Mouse (Mus musculus) adrenal gland, adult 18-20 months (tissue): ENCODE data around the gene Fam83d. TPM values are rescaled to one million over a fixed set of nuclear protein-coding genes. Genes with fewer than 3 reads are reported as not detected.
"Not testable (repeated sequence)": the region's sequence is repeated elsewhere in the genome, so short reads cannot be mapped to it uniquely, and the experiment has no call there.

Experiments
- DNase-seq, 2 experiments: peaks; one replicate each; pipeline ENCODE4 v3.0.0; 2021 to 2022; ENCODE audit warnings: low spot score in 2 of 2
- long read RNA-seq, 2 experiments: library from polyadenylated mRNA; stranded (forward); transcript quantifications; one replicate each; pipeline ENCODE4 v2.0.0; 2021
- total RNA-seq, 2 experiments: library from RNA; stranded (reverse); gene quantifications; 1 replicate in 1 of 2; 2 replicates in 1 of 2; pipeline ENCODE4 v1.2.3; 2021

Gene Fam83d
- under 1 TPM; 0.26 to 0.53 TPM for total RNA-seq
- long read RNA-seq, experiment 1: 0 reads
- long read RNA-seq, experiment 2, partial matches to known transcripts: 0 of 1 reads
- long read RNA-seq, experiment 2, other reads (novel, unspliced or antisense): 0 of 1 reads

DNA sequence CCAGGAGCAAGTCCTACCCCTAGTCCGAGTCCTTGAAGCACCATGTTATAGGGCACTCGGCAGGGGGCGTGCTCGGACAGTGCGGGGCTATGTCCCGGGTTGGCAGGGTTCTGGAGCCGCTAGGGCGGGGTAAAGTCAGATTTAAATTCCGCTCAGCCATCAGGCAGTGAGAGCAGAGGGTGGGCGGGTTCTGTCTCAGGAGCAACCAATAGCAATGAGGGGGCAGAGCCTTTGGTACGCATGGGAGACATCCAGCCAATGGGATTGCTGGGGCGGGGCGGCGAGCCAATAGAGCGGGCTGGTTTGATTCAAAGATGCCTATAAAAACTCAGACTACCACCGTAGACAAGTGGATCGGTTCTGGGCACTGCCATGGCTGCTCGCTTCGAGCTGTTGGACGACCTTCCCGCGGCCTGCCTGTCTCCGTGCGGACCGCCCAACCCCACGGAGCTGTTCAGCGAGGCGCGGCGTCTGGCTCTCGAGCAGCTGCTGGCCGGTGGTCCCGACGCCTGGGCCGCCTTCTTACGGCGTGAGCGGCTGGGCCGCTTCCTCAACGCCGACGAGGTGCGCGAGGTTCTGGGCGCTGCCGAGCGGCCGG lies at the start of gene Fam83d:
Fam83d (plus strand) TSS at position 352 of the 598 bp plus-strand sequence.
- DNase-seq: peak; percentile 84 to 91

DNA sequence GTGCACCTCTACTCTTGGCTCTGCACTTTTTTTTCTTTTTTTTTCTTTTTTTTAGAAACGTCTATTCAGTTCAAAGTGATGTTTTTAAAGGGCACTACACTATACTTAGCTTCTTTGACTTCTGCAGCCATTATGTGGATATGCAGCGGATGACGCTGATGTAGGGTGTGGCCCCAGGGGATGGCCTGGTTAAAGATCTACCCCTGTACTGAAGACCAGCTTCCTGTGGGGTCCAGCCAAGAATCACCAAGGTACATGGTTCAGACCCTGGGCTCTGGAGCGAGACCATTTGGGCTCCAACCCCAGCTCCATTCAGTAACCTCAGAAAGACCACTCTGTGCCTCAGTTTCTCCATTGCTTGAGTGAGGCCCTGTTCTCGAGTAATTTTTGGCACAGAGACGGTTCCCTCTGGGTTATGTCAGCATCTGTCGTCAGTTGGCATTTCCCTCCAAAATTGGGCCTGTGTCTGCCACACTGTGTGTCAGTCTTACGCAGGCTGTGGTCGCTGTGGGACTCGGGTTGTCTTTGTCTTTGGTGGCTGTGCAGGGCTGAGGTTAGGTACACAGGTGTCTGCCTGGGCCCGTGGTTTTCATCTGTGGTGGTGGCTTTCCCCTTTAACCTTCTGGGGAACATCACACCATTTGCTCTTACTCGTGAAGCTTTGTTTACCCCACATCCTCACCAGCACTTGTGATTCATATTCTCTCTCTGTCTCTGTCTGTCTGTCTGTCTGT lies 48.9 kb upstream of the Fam83d start:
- DNase-seq: no peak

DNA sequence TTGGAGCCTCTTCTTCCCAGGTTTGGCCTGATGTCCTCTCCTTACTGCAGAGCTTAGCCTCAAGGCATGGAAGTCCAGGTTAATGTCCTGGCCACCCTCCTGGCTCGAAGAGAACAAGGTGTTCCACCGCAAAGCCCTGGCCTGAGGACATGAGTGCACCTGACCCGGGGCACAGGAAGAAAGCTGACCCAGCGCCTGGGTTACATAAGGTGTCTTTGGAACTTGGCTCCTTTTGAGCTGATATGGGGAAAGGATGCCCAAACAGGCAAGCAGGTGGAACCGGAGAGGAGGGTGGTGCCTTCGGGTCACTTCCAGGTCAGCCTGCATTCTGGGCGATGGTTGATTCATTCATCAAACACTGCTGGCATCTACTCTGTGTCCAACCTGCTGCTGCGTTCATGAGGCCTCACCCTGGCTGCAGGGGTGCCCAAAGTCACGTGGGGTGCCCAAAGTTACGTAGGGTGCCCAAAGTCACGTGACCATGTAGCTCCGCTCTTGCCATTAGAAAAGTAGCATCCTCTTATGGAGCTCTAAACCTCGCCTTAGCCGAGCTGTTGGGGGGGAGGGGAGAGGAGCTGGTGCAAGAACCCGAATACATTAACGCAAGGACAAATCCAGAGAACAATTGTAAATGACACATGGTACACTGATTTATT lies 47.0 kb upstream of the Fam83d start:
- DNase-seq: no peak

DNA sequence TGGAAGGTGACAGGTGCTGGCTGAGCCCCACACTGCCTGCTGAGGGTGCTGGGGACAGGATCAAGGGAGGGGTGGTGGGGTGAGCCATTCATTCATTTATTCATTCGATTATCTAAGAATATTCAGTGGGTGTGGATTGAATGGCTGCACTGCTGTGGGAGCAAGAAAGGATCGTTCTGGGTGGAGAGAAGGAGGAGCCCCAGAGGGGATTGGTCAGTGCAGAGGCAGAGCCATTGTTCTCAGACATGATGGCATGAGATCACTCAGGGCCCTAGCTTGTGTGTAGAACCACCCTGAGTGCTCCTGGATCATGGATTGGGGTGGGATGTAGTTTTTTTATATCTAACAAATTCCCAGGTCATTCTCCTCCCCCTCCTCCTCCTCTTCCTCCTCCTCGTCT lies 46.4 kb upstream of the Fam83d start:
- no peak for DNase-seq

DNA sequence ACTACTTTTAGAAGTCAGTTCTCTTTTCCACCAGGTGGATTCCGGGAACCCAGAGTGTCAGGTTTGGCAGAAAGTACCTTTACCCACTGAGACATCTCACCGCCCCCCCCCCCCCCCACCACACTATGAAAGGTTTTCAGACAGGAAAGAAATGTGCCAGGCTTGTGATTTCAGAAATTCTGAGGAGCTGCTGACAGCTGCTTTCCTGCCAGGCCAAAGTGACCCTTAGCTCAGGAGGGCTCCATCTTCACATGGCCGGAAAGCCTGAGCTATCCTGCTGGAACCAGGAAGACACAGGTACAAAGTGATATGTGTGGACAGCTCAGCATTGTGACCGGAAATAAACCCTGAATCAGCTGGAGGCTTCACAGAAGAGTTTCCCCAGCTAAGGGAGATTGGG lies 45.8 kb upstream of the Fam83d start:
- no peak for DNase-seq

DNA sequence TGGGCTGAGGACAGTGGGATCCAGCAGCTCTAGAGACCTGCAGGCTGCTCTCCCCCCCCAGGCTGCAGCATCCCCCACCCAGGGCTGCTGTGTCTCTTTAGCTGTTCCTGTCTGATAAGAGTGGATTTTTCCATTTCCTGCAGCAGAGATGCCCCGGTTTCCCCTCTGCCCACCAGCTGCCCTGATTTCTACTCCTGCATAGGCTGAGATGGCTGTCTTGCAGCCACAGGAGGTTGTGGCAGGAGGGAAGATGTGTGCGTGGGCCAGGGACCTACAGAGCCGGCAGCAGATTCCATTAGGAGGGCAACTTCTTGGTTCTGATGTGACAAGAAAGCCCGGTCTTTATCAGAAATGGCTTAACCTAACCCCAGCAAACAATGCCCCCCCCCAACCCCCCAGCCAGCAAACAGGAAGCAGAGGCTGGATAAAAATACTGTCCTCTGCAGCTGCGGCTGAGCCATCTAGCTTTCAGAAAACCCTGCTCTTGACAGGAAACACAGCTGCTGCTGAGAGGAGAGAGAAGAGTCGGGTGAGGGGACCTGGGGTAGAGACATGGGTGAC lies 44.8 kb upstream of the Fam83d start:
- DNase-seq: no peak

DNA sequence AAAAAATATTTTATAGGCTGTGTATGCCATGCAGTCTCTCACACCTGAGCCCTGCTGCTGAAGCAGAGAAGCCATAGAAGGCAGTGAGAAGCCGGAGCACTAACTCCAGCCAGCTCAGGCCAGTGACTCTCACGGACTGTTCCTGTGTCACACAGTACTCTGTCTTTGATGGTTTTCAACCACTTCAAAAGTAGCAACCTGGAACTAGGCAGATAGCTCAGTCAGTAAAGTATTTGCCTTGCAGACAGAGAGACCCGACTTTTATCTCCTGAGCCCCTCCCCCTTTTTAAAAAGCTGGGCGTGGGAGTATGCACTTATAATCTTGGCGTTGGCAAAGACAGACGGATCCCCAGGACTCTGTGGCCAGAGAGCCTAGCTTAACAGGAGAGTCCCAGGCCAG lies 44.1 kb upstream of the Fam83d start:
- DNase-seq: no peak

DNA sequence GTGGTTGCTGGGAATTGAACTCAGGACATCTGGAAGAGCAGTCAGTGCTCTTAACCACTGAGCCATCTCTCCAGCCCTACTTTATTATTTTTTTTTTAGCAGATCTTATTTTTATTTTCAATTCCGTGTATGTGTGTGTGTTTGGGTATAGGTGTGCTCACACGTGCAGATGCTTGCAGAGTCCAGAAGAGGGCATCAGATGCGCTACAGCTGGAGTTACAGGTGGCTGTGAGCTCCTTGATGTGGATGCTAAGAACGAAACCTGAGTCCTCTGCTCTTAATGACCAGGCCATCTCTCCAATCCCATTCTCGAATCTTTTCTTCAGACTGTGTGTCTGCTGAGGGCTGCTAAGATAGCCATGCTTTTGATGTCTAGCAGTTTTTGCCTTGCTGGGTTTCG lies 41.6 kb upstream of the Fam83d start:
- DNase-seq: no peak

DNA sequence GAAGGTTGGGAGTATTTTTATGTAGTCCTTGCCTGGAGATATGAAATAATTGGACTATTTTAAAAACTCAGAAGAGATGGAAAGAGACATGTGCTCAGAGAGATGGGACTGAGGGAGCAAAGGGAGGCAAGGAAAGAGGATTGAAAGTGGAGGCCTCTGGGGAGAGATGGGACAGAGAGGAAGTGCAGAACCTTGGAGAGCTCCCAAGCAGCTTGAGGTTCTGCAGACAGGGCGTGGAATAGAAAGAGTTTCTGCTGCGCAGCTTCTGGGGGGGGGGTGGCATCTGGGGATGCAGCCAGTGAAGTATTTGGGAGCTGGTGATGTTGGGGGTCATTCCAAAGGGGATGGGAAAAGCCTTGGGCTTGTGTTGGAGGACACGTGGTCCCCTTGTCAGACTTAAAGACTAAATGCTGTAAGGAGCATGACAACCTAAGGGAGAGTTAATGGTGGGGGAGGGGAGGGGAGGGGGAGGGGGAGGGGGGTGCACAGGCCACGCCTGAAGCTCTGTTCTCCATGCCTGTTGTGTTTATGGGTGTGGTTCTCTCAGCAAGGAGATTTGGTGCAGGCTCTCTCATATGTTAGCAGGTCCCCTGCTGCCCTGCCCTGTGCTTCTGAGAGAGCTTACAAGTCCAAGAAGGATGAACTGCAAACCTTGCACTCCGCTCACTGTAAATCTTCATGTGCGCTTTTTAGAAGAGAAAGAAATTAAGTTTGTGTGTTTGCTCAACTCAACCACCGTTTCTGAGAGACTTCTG lies 39.7 kb upstream of the Fam83d start:
- DNase-seq: no peak

DNA sequence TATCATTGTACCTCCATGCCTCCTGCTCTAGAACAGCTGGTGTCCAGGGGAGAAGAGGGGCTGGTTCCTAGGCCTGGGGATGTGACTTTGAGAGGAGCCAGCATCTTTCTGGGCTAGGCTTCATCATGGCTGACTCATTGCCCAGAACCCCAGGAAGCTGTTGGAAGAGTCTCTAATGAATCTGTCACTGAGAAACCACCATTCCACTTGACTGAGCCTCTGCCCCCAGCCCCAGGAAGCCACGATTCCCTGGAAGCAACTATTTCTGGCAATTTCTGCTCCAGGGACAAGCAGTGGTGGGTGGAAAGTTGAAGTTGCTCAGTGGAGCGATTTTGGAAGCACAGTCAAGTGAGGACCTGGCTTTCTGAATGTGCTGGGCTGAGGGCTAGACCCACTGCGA lies 37.0 kb upstream of the Fam83d start:
- no peak for DNase-seq

DNA sequence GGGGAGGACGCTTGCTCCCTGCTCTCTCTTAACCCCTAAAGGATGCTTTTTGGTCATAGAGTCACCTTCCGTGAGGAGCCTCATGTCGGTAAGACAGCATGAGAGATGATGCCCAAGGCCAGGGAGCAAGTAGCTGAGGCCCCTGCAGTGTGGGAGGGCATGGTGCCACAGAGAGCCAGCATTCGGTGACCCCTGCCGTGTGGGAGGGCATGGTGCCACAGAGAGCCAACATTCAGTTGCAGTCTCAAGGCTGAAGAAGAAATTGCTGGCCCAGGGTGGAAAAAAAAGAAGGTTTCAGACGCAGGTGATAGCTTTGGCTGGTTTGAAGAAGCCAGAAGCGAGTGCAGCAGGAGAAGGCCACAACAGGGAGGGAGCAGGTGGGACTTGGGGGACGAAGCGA lies 35.4 kb upstream of the Fam83d start:
- DNase-seq: no peak

DNA sequence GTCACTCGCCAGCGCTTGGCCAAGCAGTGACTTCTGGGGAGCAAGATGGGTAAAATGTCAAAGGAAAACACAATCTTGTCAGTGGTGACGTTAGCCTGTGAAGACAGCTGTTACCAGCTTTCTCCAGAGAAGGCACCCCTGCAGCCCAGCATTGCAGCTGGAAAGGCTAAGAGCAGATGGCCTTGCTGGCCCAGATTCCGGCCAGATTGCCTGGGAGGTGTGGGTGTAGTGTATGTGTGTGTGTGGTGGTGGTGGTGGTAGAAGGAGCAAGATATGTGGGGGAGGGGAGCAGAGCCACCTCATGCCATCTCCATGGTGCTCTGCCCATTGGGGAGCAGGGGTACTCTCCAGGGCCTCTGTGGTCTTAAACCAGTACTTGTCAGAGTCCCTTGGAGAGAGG lies 34.8 kb upstream of the Fam83d start:
- DNase-seq: no peak

DNA sequence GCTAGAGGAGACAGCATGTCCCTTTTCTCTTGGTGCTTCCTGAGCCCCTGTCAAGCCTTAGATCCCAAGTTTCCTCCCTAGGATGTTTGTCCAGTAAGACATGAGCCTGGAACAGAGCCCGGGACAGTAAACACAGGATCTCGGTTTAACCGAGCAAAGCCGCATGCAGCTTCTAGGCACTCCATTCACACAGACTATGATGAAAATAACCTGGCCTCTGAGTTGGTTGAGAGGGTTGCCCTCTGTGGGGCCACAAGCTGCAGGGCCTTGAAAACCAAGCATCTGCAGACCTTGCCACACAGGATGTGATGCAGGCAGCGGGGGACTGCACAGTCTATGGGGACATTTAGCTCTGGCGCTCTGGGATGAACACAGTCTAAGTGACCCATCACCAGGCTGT lies 34.0 kb upstream of the Fam83d start:
- DNase-seq: no peak

DNA sequence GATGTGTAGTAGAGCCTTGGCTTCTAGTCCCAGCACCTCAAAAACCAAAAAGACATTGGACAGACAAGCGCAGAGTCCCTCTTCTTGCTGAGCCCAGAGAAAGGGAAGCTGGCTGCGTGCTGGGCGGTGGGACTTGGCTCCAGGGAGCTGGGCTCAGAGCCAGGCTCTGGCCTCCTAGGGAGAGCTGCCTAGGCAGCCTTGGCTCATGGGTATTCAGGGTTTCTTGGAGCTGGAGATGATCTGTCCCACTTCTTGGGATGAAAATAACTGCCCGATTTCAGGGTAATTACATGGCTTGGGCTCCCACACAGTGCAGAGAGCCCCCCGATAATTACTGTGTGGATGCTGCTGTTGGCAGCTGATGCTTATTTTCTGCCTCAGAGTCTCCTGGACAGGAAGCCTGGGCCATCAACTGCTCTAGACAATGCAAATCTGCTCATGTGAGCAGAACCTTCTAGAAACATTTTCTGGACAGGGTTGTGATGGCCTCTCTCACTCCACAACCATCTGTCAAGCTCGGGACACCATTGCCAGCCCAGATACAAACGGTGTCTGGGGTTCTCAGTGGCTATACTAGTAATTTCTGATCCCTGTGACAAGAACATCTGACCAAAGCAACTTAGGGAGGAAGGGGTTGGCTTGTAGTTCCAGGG lies 33.3 kb upstream of the Fam83d start:
- DNase-seq: no peak

DNA sequence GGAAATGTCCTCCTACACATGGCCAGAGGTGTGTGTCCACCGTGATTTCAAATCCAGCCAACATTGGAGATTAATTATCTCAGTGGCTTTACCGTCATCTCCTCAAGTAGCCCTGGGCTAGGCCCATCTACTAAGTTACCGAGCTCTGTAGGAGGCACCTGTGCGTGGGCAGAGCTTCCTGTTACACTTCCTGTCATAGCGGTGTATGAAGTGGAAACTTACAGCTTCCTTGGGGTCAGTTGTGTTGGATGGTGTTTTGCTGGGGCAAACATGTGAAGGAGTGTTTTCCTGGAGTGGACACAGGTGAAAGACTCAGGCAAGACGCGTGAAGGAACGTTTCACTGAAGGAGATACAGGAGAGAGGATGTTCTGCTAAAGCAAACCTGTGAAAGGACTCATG lies 32.6 kb upstream of the Fam83d start:
- no peak for DNase-seq

DNA sequence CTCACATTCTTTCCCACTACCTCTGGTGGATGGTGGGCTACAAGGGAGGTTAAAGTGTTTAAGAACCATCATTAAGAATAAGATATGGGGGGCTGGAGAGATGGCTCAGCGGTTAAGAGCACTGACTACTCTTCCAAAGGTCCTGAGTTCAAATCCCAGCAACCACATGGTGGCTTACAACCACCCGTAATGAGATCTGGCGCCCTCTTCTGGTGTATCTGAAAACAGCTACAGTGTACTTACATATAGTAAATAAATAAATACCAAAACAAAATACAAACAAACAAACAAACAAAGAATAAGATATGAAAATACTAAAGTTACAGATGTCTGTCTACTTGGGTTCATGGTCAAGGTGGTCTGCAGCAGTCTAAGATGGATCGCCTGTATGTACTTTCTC lies 31.6 kb upstream of the Fam83d start:
- DNase-seq: not testable (repeated sequence)

DNA sequence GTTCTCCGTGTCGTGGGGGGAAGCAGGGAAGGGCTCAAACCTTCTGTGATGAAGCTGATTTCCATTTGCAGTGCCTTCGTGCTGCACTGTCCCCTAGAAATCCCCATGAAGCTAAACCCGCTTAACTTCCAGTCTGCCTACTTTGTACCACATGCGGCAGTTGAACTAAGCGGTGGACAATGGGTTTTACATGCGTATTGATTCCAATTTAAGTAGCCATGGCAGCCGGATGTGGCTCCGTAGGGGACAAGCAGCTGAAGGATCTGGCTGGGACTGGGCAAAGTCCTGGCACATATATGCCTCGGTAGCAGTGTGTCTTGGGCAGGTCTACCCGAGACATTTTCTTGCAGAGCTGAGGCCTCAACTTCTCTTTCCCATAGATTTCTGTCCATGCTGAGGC lies 29.3 kb upstream of the Fam83d start:
- DNase-seq: no peak

DNA sequence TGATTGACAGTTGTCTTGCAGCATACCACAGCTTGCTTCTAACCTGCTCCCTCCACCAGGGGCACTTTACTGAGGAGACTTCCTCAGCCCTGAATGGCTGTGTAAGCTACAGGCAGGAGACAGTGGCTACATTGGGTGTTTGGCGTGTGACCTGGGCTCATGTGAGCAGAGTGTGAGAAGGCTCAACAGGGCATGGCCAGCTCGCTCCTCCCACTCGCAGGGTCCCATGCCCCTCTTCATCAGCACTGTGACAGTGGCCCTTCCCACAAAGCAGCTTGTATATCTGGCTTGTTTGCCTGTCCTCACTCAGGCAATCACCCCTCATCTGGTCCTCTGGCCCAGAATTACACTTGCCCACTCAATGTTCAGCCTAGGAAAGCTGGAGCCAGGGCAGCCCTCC lies 28.8 kb upstream of the Fam83d start:
- no peak for DNase-seq

DNA sequence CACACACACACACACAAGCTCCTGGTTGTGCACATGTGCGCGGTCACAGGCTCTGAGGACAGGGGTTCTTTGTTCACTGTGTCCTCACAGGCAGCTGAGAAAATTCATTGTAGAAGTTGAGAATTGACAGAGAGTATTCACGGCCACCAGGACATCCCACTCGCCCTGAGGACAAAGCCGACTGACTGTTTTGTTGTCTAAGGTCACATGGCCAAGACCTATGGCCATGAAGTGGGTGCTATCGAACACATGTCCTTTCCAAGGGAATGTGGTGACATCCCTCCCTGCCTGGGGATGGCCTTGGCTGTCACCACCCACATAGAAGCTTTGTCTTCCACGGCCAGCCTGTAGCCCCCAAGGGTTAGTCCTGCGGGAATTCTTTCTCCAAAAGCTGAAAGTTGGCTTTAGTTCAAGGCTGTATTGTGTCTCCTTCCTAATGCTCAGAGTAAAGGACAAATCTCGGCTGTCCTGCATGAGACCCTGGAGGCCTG lies 26.8 kb upstream of the Fam83d start:
- peak in 1 of 2 experiments; percentile 15 for DNase-seq

DNA sequence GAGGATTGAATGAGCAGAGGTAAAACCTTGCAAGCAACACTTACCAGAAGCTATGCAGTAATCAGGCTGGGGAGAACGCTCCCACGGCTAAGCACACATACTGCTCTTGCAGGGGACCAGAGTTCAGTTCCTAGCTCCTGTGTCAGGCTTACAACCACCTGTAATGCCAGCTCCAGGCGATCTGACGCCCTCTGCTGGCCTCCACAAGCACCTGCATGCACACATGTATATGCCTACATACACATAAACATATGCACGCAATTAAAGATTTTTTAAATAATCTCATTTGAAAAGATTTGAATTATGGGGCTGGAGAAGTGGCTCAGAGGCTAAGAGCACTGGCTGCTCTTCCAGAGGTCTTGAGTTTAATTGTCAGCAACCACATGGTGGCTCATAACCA lies 25.5 kb upstream of the Fam83d start:
- DNase-seq: no peak
